ENCODE assay signal across 8 mouse cellular contexts in the genomic region with DNA sequence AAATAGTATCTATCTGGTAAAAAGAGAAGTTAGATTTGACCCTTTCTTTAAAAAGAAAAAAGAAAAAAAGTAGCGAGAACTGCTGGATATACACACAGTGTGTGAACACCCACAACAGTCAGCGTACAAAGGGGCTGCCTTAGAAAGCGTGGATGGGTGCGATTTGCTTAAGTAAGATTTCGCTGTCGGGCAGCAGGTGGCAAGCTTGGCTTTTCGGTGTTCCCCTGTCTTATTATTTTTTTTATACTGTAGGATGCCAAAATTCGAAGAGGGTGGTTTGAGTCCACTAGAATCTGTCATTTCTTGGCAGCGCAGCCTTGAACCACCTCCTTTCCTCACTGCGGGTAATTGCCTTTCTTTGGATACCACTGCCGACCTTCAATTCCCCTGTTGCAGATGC.
A peak's percentile ranks its signal among the peaks of the same experiment; 100 is the strongest.
DNase-seq lines count a peak whose midpoint lies in the region; ATAC-seq and TF ChIP-seq lines count a peak whose summit lies in the region.

No protein-coding gene starts in this region.

- no peak for TF ChIP-seq EP300 in stomach, postnatal 0 days (optimal IDR thresholded peaks at IDR 0.05)

- no peak overlapping the region for H3K9ac ChIP-seq in stomach, postnatal 0 days (ENCODE audit: low read length)

- no peaks in the 10 kb centered on the region for H3K4me1 ChIP-seq in stomach, postnatal 0 days (replicated peaks; ENCODE audit: control insufficient read depth, insufficient read depth)
- H3K4me1 ChIP-seq in limb, embryonic 10.5 days: peaks cover 10% of the 10 kb centered on the region

- H3K9me3 ChIP-seq in stomach, postnatal 0 days (ENCODE audit: control insufficient read depth, low read length): no peaks in the 10 kb centered on the region
- no peaks in the 10 kb centered on the region for H3K9me3 ChIP-seq in limb, embryonic 10.5 days (replicated peaks)

- ATAC-seq in stomach, postnatal 0 days (ENCODE audit: low FRiP score, low TSS enrichment): no peak

- DNase-seq in cerebellum, postnatal 36 days: peak; percentile 2 to 5
- DNase-seq in cerebellum, adult 8-10 months: no peak
- peak; percentile 18 for DNase-seq in ovary, postnatal 36 days (ENCODE audit: low spot score)
- DNase-seq in ovary, postnatal 10 days (ENCODE audit: low spot score): no peak
- peak; percentile 39 for DNase-seq in left cerebral cortex, adult 11 months (ENCODE audit: low spot score)
- DNase-seq in stomach, postnatal 0 days (ENCODE audit: low spot score): no peak
- DNase-seq in limb, embryonic 10.5 days (ENCODE audit: low spot score): no peak
- DNase-seq in spleen, postnatal 10 days (ENCODE audit: low spot score in 2 of 2): no peak

- peak; percentile 56 for TF ChIP-seq CTCF in stomach, postnatal 0 days (IDR thresholded peaks at IDR 0.05; ENCODE audit: low read depth)

- no peaks in the 10 kb centered on the region for H3K27me3 ChIP-seq in stomach, postnatal 0 days (ENCODE audit: control insufficient read depth, insufficient read depth, low read length)
- no peaks in the 10 kb centered on the region for H3K27me3 ChIP-seq in limb, embryonic 10.5 days (ENCODE audit: low read depth, poor library complexity, severe bottlenecking)

- H3K27ac ChIP-seq in stomach, postnatal 0 days (replicated peaks): no peak overlapping the region
- no peak overlapping the region for H3K27ac ChIP-seq in limb, embryonic 10.5 days

- H3K4me3 ChIP-seq in stomach, postnatal 0 days (ENCODE audit: low read depth, low read length): no peak overlapping the region
- H3K4me3 ChIP-seq in limb, embryonic 10.5 days: no peak overlapping the region

- no peak overlapping the region for H3K4me2 ChIP-seq in stomach, postnatal 0 days (replicated peaks; ENCODE audit: low read depth)

- H3K36me3 ChIP-seq in stomach, postnatal 0 days (ENCODE audit: control insufficient read depth, insufficient read depth, low read length): no peaks in the 10 kb centered on the region
- H3K36me3 ChIP-seq in limb, embryonic 10.5 days: no peaks in the 10 kb centered on the region; the same call in 1 of the 2 replicates

- 72% methylated on average over 11 of the region's 11 CpGs for WGBS in stomach, postnatal 0 days
- 92% methylated on average over 11 of the region's 11 CpGs for WGBS in limb, embryonic 10.5 days

Comparison
In these comparisons a context has a peak if more than half of its experiments do, and no peak if none do; other contexts are left out.
1. DNase-seq: peak in cerebellum, postnatal 36 days (2 of 2), ovary, postnatal 36 days (single experiment) and left cerebral cortex, adult 11 months (single experiment); none in cerebellum, adult 8-10 months (single experiment), ovary, postnatal 10 days (single experiment), stomach, postnatal 0 days (single experiment), limb, embryonic 10.5 days (single experiment) and spleen, postnatal 10 days (0 of 2).